Mouse (Mus musculus) liver, embryonic 14.5 days (tissue): Measurements from ENCODE around the gene Bpifb2.

Source experiments
- CTCF ChIP-seq: IDR thresholded peaks from 2 replicates; pipeline ENCODE4 v1.5.1; 2016; ENCODE audit warnings: antibody characterized with exemption, low read depth, control low read depth
- EP300 ChIP-seq: IDR thresholded peaks from 2 replicates; pipeline ENCODE4 v1.6.1; 2016; ENCODE audit warnings: antibody characterized with exemption, low read depth

DNA sequence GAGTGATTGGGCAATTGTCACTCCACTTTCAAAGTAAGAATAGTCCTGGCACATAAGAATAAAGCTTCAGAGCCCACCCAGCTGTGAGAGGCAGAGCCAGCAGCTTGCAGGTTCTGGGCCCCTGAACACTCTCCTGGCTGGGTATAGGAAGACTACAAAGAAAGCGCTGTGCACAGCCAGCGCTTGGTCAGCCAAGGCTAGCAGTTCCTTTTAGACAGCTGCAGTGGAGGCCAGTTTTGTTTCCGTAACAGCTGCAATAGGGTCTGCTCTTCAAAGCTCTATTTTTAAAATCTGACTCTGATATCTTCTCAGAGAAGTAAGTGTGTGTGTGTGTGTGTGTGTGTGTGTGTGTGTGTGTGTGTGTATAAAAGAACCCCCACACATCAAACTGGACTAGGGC is 12.9 kb upstream of the Bpifb2 start:
- no peak for TF ChIP-seq CTCF
- TF ChIP-seq EP300 = no peak
